Mouse (Mus musculus) mature B cell (primary cell): ENCODE results near the gene Trpv2.

ENCODE experiments used
- in situ Hi-C: fragments of 300-500 bp; cut with MboI; formaldehyde crosslinking; loops from 2 replicates; pipeline ENCODE4 v1.14.3; 2019

Trpv2 gene

DNA sequence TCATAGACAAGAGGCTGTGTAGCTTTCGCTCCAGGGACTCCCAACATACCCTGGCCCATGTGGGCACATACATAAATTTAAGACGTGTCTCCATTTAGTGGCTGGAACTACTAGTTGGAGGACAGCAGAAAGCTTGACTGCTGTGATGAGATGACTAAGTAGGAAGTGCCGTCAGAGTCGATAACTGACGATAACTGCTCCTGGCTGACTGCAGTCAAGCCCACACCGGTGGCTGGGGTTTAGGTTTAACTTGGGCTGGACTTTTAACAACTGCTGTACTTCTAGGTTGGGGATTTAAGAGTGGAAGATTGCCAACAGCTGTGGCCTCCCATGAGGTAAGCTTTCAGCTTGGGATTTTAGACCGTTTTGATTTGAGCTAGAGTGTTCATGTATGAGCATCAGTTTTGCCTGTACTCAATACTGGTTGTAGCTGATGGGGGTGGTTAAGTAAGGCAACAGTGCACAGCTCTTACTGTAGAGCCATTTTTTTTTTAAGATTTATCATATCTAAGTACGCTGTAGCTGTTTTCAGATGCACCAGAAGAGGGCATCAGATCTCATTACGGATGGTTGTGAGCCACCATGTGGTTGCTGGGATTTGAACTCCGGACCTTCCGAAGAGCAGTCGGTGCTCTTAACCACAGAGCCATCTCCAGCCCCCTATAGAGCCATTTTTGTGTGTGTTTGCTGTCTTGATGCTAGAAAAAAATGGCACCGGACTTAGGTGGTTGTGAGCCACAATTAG, 29.2 kb downstream of the Trpv2 start:
- in situ Hi-C loops, result no loop called here

DNA sequence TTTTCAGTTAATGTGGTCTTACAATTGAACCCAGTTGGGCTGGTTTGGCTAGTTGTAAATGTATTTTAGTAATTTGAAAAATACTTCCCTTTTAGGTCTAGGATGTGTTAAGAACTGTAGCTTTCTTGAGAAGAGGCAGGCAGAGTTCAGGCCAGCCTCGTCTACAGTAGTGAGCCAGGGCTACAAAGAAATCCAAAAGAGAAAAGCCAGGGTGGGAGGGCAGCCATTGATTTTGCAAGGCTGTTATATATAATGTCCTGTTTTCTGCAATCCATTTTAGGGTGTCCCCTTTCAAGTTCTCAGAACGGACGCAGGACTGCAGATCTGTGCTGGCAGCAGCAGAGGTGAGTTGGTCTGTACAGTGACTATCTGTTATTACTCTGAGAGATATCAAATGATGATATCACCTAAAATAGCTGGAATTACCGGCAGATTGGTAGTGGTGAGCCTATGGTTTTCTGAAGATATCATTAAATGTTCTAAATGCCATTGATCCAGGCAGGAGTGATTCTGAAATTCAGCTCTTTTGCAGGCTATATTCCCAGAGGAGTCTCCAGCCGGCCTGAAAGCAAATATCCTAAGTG, 29.9 kb downstream of the Trpv2 start:
- in situ Hi-C loops, result no loop called here

DNA sequence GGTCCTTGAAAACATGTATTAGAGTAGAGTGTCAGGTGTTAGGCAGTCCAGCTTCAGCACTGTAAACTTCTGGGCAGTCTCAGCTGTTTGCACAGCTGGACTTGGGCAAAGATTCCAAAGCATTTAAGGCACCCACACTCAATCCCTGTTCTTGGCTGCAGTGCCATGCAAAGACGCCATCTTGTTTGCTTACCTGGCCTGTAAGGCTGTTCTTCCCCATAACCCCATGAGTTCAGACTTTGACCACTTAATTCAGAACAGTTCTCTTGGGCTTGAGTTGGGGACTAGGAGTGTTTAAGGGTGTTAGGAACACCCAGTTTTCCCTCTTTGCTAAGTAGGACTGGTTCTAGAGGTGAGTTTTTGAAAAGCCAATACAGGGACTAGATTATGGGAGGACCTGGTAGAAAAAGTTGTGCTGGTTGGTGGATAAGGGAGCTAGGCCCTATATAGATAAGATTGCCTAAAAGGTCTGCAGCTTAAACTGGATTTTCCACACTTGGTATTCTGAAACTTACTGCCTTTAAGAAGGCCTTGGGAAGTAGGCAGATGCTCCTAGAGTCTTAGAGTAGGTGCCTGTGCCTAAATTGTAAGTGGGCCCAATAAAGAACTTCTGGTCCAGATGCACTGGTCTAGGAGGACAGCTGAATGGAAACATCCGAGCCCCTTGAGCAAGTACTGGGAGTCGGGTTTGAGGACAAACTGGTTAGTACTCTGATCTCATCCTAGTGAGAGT, 30.8 kb downstream of the Trpv2 start:
- in situ Hi-C loops, result no loop called here

DNA sequence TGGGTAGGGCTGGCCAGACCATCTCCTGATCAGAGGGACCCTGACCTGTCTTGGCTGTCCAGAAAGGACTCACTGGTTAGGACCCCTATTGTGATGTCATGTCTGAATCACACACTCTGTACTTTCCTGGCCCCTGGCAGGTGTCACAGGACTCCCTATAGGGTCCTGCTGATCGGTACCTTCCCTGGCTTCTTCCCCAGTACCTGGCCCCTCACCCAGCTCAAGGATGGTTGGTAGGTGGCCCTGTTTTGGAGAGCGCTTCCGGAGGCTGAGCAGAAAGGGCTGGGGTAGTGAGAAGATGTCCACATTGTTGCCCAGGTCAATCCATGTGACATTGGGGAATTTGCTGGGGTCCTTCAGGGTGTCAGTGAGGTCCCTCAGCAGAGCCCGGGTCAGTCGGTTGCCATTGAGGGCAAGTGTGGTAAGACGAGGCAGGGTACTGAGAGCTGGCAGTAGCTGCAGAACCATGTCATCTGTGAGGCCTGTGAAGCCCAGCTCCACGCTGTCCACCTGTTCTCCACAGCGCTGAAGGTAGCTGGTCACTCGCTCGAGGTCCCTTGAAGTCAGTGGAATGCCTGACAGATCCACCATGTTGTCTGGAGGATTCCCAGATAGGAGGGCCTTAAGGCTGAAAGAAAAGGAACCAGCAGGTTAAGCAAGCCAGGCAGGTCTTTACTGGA, 31.5 kb downstream of the Trpv2 start:
- in situ Hi-C loops, result no loop called here

DNA sequence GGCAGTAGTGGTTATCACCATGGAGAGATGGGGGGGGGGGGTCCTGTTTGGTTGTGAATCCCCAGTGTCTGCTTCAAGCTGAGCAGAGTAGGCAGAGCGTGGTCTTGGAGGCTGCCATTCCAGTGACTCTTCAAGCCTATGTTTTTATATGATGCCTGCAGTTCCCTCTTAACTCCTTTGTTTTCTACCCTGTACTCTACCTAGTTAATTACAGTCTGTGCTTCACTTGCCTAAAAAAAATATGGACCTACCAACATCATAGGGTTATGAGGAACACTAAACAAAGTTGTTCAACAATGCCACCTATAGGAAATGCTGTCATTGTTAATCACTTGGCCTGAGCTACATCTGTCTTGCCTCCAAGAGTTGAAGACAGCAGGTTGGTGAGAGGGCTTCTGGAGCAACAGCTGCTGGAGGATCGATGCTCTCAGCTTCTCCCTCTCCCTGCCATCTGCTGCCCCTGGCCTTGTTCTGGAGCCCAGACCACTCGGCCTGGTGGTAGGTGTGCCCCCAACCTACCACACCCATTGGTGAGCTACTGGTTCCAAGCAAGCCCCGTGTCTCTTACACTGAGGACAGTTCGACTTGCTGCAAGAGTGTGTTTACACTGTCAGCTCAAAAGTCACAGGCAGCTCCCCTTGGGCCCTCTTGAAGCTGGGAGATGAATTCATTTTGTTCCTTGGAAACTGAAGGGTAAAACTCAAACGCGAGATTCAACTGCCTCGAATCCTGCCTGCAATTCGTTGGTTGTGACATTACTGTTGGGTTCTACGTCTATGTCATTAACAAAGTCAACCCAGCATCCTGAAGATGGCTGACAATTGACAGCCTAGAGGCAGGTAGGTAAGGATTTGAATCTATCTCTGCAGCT, 32.2 kb downstream of the Trpv2 start:
- in situ Hi-C loops, result no loop called here

DNA sequence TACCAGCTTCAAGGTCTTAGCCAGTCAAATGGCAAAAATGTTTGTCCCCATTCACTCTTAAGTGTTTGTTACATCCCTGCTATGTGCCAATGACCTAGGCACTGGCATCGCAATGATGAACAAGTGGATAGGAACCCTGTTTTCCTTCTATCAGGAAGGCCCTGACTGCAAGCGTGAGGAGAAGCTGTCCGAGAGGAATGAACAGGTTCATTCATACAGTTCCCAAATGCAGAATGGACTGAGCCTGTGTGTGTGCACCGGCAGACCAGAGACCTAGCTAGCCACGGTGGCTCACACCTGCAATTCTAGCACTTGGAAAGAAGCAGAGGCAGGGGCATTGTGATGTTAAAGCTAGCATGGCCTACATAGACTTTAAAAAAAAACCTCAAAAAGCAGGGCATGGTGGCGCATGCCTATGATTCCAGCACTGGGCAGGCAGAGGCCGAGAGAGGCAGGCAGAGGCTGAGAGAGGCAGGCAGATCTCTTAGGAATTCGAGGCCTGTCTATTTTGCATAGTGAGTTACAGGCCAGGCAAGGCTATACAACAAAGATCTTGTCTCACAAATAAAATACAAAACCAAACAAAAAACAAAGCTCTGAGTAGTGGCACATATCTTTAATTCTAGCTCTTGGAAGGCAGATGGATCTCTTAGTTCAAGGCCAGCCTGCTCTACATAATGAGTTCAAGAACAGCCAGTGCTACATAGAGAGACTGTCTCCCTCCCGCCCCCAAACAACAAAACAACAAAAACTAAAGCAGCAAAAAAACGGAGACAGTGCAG, 33.1 kb downstream of the Trpv2 start:
- in situ Hi-C loops, result no loop called here

DNA sequence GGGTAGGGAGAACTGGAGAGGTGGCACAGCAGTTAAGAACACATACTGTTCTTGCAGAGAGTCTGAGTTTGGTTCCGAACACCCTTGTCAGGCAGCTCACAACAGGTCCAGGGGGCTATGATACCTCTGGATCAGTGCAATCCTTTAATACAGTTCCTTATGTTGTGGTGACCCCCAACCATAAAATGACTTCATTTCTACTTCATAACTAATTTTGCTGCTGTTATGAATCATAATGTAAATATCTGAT, 33.6 kb downstream of the Trpv2 start:
- in situ Hi-C loops, result no loop called here

DNA sequence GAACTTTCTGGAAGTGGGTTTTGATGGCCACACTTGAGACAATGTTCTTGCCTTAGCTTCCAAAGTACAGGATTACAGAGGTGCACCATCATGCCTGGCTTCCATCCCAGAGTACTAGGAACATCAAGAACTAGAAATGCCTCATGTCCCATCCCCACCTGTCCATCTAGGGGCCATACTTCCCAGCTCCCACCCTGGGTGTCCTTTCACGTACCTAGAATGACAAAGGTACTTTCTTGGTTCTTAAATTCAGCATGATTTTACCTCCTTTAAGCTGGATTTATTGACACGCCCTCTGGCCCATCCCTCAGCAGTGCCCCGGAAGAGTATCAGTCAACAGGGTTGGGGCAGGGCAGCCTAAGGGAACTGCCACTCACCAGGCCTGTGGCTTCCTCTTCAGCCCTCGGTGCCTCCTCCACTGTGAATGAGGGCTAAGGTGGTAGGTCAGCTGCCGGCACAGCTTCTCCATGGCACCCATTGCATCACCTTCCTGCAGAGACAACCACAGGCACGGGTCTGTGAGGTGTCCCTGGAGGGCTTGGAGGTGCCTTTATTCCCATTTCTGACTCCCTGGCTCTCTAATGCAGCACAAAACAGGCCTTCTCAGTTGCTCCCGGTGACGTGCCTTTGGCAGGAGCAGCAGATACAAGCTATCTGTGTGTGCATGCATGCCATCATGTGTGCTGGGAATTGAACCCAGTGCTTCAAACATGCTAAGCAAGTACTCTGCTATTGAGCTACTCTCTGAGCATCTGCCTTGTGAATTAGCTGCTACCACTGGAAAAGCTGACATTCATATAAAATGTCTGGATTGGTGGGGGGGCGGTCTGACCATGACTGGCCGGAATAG, 34.8 kb downstream of the Trpv2 start:
- in situ Hi-C loops, result no loop called here

DNA sequence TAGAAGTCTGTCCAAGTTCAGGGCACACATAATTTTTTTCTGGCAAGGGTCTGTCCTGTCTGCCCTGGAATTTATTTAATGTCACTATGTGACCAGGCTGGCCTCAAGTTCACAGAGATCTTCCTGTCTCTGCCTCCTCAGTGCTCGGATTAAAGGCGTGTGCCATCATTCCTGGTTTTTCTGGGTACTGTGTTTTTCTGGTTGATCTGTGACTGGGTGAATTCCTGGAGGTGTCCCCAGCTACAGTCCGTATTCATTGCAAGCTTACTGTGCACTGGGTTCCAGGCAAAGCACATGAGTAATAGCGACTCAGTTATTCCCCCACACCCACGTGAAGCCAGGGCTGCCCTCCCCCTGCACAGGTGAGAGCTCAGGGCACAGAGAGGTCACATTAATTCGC, 36.0 kb downstream of the Trpv2 start:
- in situ Hi-C loops, result loop anchor here (5.0 kb wide), 1 partner anchor 67 kb away; no protein-coding TSS in a partner anchor

DNA sequence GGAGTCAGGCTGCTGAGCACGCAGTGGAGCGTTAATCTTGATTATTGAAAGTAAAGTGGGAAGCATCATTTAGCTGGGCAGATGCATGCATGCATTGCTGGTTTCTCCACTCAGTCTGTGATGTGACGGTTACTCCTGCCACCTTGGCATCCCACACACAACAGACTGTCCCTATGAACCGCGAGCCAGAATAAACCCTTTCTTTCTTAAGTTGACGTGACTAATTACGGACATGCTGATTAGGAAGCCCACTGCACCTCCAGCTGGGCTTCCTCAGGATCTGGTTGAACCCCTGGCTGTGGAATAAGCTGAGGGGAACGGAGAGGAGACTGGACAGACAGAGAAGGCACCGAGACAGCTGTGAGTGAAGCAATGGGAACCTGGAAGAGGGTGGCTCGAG, 38.3 kb downstream of the Trpv2 start:
- in situ Hi-C loops, result loop anchor here (5.0 kb wide), 1 partner anchor 65 kb away; no protein-coding TSS in a partner anchor

DNA sequence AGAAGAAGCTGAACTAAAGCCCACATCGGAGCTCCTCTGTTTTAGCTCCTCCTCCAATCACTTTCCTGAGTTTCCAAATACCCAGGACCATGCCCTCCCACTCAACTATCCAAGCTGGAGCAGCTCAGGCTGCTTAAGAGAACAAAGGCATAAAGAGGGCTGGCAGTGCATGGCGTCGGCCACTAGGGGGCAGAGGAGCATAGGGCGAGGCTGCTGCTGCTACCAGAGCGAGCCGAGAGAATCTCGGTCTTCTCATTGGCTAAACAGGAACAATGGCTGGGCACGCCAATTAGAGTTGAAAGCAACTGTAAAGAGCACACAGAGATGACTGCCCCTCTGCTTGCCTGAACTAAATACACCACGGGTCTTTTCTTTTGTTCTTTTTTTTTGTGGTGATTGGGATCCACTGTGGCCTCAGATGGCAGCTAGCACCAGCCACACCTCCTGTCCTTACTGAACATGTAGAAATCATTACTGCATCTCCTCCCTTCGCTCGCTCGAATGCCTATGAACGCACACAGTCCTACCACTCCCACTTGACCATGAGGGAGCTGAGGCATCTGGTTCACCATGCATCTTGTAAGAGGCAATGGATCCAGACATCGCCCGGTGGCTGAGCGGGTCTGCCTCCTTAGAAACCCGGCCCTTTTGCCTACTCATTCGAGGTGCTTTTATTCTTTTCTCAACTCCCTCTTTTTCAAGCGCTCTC, 39.5 kb downstream of the Trpv2 start:
- in situ Hi-C loops, result loop anchor here (5.0 kb wide), 1 partner anchor 63 kb away; no protein-coding TSS in a partner anchor

DNA sequence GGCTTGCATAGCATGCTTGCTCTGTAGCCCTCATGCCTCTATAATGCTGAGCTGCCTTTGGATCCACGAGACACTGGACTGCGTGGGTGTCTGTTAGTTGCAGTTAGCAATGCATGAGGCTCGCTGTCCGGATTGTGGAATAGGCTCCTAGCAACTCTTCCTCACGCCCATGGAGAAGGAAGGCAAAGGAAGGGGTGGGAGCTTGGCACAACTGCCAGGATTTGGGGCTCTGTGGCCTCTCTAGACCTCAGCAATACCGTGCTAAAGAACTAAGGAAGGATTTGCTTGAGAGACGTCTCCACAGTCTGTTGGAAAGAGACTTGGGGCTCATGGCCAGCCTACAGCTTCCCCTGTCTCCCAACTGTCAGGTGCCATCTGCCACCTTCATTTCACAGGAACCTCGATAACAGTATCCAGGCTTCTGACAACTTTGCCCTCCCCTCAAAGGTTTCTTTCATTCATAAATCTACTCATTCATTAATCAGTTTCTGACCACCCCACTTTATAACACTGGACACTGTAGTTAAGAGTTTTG, 40.7 kb downstream of the Trpv2 start:
- in situ Hi-C loops, result loop anchor here (5.0 kb wide), 1 partner anchor 62 kb away; no protein-coding TSS in a partner anchor

DNA sequence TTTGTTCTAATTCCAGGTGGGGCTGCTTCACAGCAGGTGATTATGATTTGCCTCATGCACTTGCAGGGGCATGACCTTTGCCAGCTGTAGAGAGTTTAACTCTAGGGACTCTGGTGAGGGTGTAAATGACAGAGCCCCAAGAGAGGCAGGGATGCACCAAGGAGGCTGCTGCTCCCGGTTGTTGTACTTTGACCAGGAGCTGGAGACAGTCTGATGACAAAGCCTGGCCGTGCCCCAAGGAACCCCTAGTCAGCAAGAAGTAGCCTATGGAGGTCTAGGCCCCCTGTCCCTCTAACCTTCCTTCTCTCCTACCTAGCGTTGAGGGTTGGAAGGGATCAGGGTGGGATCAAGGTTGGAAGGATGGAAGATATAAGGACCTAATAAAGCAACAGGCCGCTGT, 41.2 kb downstream of the Trpv2 start:
- in situ Hi-C loops, result no loop called here

DNA sequence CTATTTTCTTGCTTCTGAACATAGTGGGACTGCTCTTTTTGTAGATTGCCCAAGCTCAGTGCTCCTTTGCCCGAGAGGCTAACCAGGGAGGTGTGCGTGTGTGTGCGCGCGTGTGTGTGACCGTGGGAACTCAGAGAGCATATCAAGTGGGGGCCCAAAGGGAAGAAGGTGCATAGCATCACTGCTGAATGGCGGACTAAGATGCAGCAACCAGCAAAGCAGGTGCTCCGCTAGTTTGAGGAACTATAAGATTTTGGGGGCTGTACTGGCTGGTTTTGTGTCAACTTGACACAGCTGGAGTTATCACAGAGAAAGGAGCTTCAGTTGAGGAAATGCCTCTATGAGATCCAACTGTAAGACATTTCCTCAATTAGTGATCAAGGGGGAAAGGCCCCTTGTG, 46.8 kb downstream of the Trpv2 start:
- in situ Hi-C loops, result no loop called here

DNA sequence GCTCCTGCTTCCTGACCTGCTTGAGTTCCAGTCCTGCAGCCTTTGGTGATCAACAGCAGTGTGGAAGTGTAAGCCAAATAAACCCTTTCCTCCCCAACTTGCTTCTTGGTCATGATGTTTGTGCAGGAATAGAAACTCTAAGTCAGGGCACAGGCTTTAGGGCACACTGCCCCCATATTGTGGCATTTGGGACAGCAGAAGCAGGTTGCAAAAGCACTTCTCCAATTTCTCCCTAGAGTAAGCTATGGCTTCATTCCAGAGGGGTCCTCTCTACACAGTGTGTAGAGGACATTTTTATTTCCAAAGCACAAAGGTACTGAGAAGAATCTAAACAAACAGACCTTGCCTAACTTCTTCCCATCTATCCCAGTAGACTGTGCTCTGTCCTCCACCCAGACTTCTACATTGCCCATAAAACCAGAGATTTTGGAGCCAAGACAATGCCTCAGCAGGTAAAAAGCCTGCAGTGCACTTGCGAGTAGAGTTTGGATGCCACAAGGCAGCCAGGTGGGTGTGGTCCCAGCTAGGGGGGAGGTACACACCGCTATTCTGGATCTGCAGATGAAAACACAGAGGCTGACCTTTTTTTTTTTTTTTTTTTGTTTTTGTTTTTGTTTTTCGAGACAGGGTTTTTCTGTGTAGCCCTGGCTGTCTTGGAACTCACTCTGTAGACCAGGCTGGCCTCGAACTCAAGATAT, 47.4 kb downstream of the Trpv2 start:
- in situ Hi-C loops, result no loop called here

DNA sequence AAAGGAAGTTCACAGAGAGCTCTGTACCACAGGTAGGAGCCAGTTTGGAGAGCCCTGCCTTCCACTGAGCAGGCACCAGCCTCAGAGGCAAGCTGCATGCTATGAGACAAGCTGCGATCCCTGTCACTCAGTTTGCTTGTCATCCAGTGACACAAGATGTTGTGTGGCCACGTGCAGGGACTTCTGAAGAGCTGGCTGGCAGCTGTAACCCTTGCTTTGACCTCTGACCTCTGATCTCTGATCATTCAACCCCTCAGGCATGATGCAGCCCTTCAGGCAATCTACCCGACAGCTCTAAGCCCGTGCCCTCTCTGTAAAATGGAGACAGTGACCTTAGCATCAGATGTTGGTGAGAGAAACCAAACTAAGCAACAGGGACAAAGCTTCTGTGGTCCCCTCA, 48.6 kb downstream of the Trpv2 start:
- in situ Hi-C loops, result no loop called here

DNA sequence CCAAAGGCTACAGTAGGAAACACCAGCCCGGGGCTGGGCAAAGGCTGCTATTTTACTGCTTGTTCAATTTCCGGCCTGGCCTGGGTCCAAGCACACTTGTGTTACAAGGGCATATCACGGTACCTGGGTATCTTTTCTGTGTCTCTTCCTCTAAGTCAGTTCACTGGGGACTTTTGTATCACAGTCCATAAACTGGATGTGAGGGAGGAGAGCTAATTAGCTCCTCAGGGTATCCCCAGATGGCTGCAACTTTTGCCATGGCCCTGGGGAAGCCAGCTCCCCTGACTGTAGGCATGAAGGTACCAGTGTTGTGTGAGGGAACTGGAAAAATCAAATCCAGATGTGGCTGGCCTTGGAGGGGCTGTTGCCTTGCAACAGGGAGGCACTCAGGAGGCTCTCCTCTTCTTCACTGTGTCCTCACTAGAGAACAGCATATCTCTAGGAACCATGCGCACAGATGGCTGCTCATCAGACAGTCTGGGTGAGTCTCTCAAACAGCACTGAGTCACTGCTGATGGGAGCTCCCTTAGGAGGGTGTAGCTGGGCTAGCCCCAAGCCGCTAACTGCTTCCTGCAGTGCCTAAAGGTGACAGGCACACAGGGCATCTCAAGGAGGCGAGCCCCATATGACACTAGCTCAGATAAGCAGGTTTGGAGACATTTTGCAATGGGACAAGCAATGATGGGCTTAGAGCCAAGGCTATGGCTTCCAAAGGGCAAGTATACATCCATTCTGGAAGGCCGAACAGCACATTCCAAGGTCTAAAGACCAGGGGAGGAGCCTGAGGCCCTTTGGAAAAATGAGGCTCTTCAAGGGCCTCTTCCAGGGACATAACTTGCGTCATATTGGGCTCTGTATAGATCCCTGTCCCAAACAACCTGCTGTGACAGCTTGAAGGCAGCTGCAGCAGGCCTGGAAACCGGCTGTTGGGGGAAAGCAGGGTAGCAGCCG, 50.3 kb downstream of the Trpv2 start:
- in situ Hi-C loops, result no loop called here
